Mouse (Mus musculus) cerebellum, adult 18-20 months (tissue): Measurements from ENCODE around the gene Sipa1l2.

Experiments used
- DNase-seq, 2 experiments: peaks; one replicate each; pipeline ENCODE4 v3.0.0; 2021

The Sipa1l2 gene

GRCm38 (mm10) chr8:125576127-125576526 is 6.5 kb upstream of the Sipa1l2 start:
- DNase-seq = no peak

DNA sequence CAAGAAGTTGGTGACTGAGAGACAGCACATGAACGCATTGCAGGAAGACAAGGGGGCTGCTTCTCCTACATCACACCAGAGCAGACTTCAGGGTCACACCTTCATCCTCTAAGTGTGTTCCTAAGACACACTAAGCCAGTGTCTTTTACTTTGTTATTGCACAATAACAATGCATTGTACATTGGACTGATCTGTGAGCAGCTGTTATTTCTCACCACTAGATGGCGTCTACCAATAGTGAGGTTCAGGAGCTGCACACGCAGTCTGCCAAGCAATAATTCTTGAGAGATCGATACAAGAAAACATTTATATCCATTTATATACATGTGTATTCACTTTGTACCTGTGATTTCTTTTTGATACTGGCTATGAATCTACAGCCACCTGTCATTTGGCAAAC is 4.7 kb upstream of the Sipa1l2 start:
- peak; percentile 40 to 56 for DNase-seq

DNA sequence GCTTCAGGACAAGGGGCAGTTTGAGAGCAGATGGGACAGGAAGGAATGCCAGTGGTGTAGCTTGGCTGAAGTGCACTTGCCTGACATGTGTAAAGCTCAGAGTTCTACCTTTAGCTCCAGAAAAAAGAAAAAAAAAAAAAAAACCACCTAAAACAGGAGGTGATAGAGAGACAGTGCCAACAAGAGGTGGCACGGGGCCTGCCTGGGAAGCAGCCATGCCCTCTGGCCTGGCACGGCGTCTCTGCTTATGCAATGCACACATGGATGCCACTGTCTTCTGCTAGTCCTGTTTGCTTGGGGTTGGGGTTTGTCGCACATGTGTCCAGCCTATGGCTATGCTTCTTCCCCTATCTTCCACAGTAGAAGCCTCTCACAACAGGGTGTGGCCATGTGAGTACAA is 2.6 kb upstream of the Sipa1l2 start:
- peak; percentile 63 to 69 for DNase-seq

GRCm38 (mm10) chr8:125570835-125571465 is 1.3 kb upstream of the Sipa1l2 start:
- DNase-seq = peak; percentile 37 to 40

- DNase-seq = no peak
Measured at GRCm38 (mm10) chr8:125570389-125570788, 781 bp upstream of the Sipa1l2 start.

DNA sequence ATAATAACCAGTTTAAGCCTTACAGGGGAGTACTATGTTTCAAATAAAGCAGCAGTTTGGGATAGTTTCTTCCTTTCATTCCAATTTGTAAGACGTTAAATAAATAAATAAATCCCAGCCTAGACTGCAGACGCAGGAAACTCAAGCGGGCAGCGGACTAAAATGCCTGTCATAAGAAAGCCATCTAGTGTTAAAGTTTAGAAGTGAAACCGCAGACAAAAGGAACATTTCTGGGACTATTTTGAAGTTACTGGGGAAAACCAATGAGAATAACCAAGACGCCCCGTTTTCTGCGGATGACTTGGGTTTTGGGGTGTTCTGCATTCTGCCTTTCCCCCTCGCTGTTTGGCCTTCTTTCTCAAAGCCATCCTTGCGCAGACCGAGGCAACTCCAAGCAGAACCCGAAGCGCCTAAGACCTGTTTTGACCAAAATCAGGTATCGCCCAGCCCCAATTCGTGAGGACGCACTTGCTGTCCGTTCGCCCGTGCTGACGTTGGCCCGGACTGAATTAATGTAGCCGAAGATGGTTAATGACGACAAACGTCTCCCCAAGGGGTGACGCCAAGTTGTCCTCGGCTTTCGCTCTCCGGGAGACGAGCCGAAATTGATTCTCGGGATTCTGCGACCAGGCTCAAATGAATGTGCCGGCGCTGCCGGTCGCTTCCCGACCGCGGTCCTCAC is 616 bp downstream of the Sipa1l2 start:
- peak; percentile 53 to 54 for DNase-seq

- peak; percentile 41 to 48 for DNase-seq
Measured at GRCm38 (mm10) chr8:125568421-125568850, 1.2 kb downstream of the Sipa1l2 start.

DNA sequence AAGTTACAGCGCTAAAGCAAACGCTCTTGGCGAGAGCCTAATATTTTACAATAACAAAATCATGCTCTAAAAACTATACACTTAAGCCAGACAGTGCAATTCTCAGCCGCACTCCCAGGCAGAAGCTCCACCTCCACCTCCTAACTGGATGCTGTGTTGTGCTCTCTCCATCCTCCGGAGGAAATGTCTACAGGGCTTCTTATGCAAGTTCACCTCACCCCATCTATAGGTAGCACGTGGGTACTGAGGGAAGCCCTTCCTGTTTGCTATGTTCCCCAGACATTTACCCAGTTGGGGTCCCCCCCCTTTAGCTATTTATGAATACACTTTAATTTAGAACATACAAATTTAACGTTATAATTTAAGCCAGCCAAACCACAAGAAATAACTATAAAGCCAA is 2.0 kb downstream of the Sipa1l2 start:
- peak in 1 of 2 experiments; percentile 29 for DNase-seq

DNA sequence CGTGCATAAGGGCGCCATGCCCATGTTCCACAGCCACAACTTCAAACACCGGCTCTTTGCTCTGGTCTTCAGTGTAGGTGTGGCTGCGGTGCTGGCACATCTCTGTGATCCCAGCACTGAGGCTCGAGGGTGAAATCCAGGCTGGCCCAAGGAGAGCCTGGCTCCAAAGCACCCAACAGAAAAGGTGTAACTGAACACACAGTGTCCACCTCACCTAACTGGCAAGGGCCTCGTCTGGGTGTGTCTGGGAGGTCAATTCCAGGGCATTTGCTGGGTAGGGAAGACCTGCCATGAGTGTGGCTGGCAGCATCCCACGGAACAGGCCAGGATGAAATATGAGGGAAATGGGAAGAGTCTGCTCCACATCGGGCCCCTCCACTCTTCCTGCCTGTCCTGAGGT is 6.7 kb downstream of the Sipa1l2 start:
- no peak for DNase-seq

DNA sequence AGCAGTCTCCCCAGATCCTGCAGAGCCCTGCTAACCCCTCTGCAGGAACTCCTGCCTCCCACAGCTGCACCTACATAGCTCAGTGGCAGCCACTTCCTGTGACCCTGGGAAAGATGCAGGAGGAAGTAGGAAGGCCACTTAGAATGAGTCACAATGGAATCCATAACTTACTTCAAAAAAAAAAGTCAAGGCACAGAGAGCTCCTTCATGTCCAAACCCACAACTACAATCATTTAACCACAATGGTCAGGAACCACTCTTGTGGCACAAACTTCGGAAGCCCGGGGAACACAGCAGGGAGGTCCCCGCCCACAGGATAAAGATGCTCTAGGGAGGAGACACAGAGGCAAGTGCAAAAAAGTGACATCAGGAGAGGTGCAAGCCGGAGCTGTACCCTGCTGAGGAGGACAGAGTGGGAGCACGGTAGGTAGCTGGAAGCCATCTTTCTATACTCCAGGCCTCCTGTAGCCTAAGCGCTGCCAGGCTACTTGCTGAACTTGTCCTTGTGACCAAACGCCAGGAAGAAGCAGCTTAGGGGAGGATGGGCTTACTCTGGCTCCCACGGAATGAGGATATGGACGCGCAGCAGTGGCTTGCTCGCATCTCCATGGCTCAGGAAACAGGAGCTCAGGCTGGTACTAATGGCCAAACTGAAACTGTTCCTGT is 8.7 kb downstream of the Sipa1l2 start:
- peak; percentile 32 to 45 for DNase-seq

DNA sequence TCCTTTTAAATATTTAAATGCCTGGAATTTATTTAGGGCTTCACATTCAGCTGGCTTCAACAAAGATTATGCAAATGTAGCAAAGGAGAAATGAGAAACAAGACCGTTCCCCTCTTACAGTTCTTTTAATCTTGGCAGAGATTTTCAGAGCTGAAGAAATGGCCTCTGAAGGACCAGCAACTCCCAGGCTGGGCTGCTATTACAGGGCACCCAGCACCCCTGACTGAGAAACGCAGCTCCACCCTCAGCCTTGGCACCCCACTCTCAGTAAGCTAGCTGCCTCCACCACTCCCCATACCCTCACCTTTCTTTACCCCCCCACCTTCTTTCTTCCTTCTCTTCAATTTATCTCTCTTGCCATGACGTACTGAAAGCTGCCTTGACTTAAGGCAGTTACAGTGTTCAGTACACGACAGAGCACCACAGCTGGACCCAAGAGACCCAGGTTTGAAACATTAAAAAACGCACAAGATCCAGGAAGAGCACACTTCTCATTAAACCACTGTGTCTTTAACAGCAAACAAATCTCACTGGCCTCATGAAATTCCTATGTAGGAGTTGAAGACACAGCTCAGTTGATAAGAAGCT is 10.4 kb downstream of the Sipa1l2 start:
- no peak for DNase-seq

DNA sequence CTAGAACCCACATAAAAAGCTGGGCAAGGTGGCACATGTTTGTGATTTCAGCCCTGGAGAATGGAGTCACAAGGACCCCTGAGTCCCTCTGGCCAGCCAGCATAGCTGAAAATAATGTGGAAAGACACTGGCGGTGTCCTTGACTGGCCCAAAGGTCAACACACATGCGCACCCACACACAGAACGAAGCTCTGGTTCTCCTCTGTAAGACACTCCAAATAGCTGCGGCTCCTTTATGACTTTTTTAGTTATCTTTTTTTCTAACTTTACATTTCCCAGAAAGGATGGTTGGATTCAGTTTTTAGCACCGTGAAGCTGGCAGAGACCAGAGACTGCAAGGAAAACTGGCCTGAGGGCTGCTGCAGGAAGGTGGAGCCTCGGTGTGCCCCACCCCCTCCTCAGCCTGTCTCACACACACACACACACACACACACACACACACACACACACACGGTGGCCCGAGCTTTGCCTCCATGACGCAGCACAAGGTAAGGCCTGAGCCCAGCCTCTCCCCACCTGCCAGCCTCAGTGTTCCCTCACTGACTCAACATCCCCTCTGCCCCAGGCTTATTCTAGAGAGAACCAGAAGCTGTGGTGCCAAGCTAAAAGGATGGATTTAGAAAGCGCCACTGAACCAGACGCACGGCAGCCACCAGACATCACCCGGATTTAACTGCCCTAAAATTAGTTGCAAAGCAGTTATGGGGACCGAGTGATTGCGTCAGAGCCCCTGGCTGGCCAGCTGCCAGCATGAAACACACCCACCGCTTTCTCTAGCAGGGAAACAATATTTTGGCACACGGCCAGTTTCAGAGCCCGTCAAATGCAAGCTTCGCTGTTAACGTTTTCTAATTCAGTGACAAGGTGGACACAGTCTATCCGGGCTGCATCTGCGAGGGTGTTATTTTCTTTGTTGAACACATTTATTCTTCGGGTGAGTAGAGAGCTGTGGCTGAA is 11.2 kb downstream of the Sipa1l2 start:
- DNase-seq = peak; percentile 43 to 59

GRCm38 (mm10) chr8:125557391-125558108 is 12.1 kb downstream of the Sipa1l2 start:
- DNase-seq = no peak

DNA sequence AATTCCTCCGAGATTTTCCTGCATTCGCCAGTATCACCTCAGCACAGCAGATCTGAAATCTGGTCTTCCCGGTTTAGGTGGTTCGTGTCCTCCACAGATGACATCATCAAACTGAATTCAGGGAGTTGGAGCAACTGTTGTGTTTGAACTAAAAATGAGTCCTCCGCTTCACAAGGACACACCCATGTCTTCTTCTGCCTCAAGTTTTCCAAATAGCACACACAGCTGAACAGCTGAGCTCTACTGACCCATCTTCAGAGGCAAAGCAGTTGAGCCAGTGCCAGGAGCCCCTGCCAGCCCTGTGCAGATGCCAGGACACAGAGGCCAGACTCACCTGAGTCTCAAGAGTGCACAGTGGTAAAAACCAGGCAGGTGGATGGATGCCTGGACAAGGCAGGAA is 12.9 kb downstream of the Sipa1l2 start:
- DNase-seq = peak; percentile 36 to 43

- DNase-seq = no peak
Measured at GRCm38 (mm10) chr8:125550567-125550966, 19.0 kb downstream of the Sipa1l2 start.

- peak; percentile 43 to 52 for DNase-seq
Measured at GRCm38 (mm10) chr8:125547296-125547695, 22.3 kb downstream of the Sipa1l2 start.

DNA sequence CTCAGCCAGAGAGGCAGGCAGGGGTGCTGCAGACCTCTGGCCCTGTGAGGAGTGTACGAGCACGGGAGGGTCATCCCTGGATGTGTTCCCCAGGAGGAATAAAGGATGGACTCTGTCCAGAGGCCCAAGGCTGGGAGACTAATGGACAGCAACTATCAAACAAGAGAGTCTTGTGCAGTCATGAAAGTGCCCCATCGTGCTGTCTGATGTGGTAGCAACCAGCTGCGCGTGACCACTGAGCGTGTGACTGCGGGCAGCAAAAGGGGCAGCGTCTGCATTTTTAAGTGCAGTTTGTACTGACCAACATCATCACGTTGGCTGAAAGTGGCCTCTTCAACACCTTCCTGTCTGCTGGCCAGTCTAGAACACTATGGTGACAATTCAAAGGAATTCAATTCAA is 23.7 kb downstream of the Sipa1l2 start:
- no peak for DNase-seq

DNA sequence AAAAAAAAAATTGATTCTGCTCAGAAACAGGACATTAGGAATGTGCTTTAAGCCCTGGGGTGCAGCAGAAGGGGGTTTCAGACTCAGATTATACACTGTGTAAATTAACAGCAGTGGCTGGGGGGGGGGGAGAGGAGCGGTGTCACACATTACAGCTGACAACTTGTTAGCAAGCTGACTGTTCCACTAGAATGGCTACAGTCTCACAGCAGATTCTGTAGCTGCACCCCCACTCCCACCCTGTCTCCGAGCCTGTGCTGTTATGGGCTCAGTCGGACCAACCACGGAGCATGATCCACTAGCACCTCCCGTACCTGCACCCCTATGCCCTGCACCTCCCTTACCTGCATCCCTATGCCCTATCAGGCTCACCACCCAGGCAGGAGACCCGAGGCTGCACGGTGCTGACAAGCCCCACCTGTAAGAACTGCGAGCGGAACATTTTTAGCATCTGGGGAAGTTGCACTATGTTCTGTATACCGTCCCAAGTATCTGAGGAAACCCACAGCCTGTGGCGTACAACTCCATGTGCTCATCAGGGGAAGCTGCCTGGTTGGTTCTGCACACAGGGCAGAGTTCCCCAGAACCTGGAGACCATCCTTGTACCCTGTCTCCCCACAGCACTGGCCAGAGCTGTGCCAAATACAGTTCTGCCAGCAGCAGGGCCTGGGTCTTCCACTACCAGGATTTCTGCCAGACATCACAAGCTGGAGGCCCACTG is 26.6 kb downstream of the Sipa1l2 start:
- no peak for DNase-seq

GRCm38 (mm10) chr8:125539056-125540013 is 30.3 kb downstream of the Sipa1l2 start:
- DNase-seq = no peak

DNA sequence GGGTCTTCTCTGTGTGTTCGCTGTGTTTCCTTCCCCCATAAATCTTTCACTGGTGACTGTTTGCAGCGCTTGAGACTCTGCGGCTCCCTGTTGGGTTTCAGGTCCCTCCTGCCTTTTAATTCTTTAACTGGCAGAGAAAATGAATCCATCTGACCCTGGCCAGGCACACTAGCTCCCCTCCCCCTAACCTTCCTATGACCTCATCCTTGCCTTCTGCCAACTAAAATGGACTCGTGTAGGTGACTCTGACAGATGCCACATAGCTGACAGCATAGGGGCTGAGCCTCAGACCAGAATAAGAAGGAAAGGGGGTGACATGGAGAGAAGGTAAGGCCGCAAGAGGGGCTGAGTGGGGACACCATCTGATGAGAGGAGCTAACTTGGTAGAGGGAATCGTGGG is 31.3 kb downstream of the Sipa1l2 start:
- DNase-seq = no peak
